14 mouse cellular contexts compared by ENCODE assay signal in genomic region chr5:34191843-34192242, GRCm38 (mm10). TPM values are rescaled to one million over a fixed set of nuclear protein-coding genes. Genes with fewer than 3 reads are reported as not detected.
A peak's percentile ranks its signal among the peaks of the same experiment; 100 is the strongest.
DNase-seq lines count a peak whose midpoint lies in the region; ATAC-seq and TF ChIP-seq lines count a peak whose summit lies in the region.
"Had no signal": no experiment of that assay in that cellular context is flagged by ENCODE, and none has a peak within 500 bp of the region (broad histone marks: within the 10 kb centered on the region; RNA-seq: fewer than 3 reads in every experiment).

No protein-coding gene starts in this region.

- H3K9me3 ChIP-seq in stomach, postnatal 0 days (ENCODE audit: control insufficient read depth, low read length) = no peaks in the 10 kb centered on the region
- H3K9me3 ChIP-seq in hindbrain, embryonic 10.5 days = no peaks in the 10 kb centered on the region
- H3K9me3 ChIP-seq: hindbrain, embryonic 12.5 days; limb, embryonic 12.5 days; midbrain, embryonic 12.5 days had no signal

- H3K9ac ChIP-seq in stomach, postnatal 0 days (ENCODE audit: low read length) = no peak overlapping the region
- H3K9ac ChIP-seq: hindbrain, embryonic 12.5 days; limb, embryonic 12.5 days; midbrain, embryonic 12.5 days had no signal

- no peak for ATAC-seq in stomach, postnatal 0 days (ENCODE audit: low FRiP score, low TSS enrichment)
- ATAC-seq: activated CD4-positive, CD25-positive, alpha-beta regulatory T cell, adult 4 months; forebrain, embryonic 16.5 days had no signal

- peaks cover 12% of the 10 kb centered on the region; the same call in 1 of the 2 replicates for H3K4me1 ChIP-seq in kidney, adult 2 months (ENCODE audit: control insufficient read depth, insufficient read depth, low read length)
- H3K4me1 ChIP-seq in stomach, postnatal 0 days (replicated peaks; ENCODE audit: control insufficient read depth, insufficient read depth) = 0 out of 2 replicates have a peak, but pooled peaks cover 2% of the 10 kb centered on the region
- peaks cover 17% of the 10 kb centered on the region for H3K4me1 ChIP-seq in hindbrain, embryonic 10.5 days (replicated peaks)

- WGBS in kidney, adult 2 months = 73% methylated on average over 4 of the region's 4 CpGs
- 78% methylated on average over 4 of the region's 4 CpGs for WGBS in stomach, postnatal 0 days
- WGBS in hindbrain, embryonic 10.5 days = 81% methylated on average over 4 of the region's 4 CpGs

- TF ChIP-seq POLR2A in kidney, adult 2 months (IDR thresholded peaks at IDR 0.05; ENCODE audit: low read depth, low read length) = no peak

- peak; percentile 48 for DNase-seq in kidney, adult 2 months
- no peak for DNase-seq in kidney, adult 11 months
- DNase-seq in thymus, postnatal 25 days = peak; percentile 37
- no peak for DNase-seq in thymus, adult 18-20 months
- DNase-seq in induced T-regulatory cell, adult 2 months (ENCODE audit: low read depth) = peak; percentile 51
- peak; percentile 48 for DNase-seq in stomach, postnatal 0 days (ENCODE audit: low spot score)
- DNase-seq in urinary bladder, postnatal 10 days (ENCODE audit: low spot score) = no peak
- DNase-seq in hindbrain, embryonic 10.5 days (ENCODE audit: low spot score) = no peak
- DNase-seq: cerebellum, postnatal 25 days had no signal

- H3K27me3 ChIP-seq in kidney, adult 2 months (replicated peaks; ENCODE audit: control insufficient read depth, insufficient read depth, low read length) = no peaks in the 10 kb centered on the region
- H3K27me3 ChIP-seq in stomach, postnatal 0 days (ENCODE audit: control insufficient read depth, insufficient read depth, low read length) = no peaks in the 10 kb centered on the region
- no peaks in the 10 kb centered on the region; the same call in 1 of the 2 replicates for H3K27me3 ChIP-seq in hindbrain, embryonic 10.5 days (ENCODE audit: insufficient read depth, poor library complexity, severe bottlenecking)
- H3K27me3 ChIP-seq: hindbrain, embryonic 12.5 days had no signal

- H3K4me2 ChIP-seq in stomach, postnatal 0 days (replicated peaks; ENCODE audit: low read depth) = no peak overlapping the region
- H3K4me2 ChIP-seq: hindbrain, embryonic 12.5 days; limb, embryonic 12.5 days; midbrain, embryonic 12.5 days had no signal

- TF ChIP-seq CTCF in kidney, adult 2 months (conservative IDR thresholded peaks at IDR 0.05; ENCODE audit: insufficient read depth, insufficient read length, low read depth, low read length) = peak; percentile 51
- peak; percentile 73 for TF ChIP-seq CTCF in stomach, postnatal 0 days (IDR thresholded peaks at IDR 0.05; ENCODE audit: low read depth)

- H3K27ac ChIP-seq in kidney, adult 2 months (ENCODE audit: insufficient read depth, low read depth, low read length) = no peak overlapping the region
- no peak overlapping the region for H3K27ac ChIP-seq in stomach, postnatal 0 days (replicated peaks)
- H3K27ac ChIP-seq in hindbrain, embryonic 10.5 days = no peak overlapping the region
- H3K27ac ChIP-seq: hindbrain, embryonic 12.5 days; limb, embryonic 12.5 days; midbrain, embryonic 12.5 days had no signal

- TF ChIP-seq EP300 in stomach, postnatal 0 days (optimal IDR thresholded peaks at IDR 0.05) = no peak

- no peaks in the 10 kb centered on the region for H3K36me3 ChIP-seq in kidney, adult 2 months (ENCODE audit: control insufficient read depth, insufficient read depth, low read length)
- H3K36me3 ChIP-seq in stomach, postnatal 0 days (ENCODE audit: control insufficient read depth, insufficient read depth, low read length) = no peaks in the 10 kb centered on the region
- H3K36me3 ChIP-seq in hindbrain, embryonic 10.5 days = no peaks in the 10 kb centered on the region
- H3K36me3 ChIP-seq: hindbrain, embryonic 12.5 days; limb, embryonic 12.5 days; midbrain, embryonic 12.5 days had no signal

- no peak overlapping the region for H3K4me3 ChIP-seq in kidney, adult 2 months (ENCODE audit: insufficient read depth, low read depth, low read length)
- no peak overlapping the region for H3K4me3 ChIP-seq in stomach, postnatal 0 days (ENCODE audit: low read depth, low read length)
- no peak overlapping the region for H3K4me3 ChIP-seq in hindbrain, embryonic 10.5 days
- H3K4me3 ChIP-seq: hindbrain, embryonic 12.5 days; limb, embryonic 12.5 days; midbrain, embryonic 12.5 days had no signal

RNA-seq across cellular contexts. Expression of gene Mxd4, which starts 4.3 kb away (rescaled TPM):
- polyA plus RNA-seq in kidney, adult 2 months (2012; rRNA removed) = 143 and 164 TPM in 2 replicates
- 20.1 and 21.2 TPM in 2 replicates for polyA plus RNA-seq in stomach, postnatal 0 days (2015; fragmentation: Nextera tagmentation; extraction: Ambion mirVana)
- polyA plus RNA-seq in hindbrain, embryonic 10.5 days (2016; fragmentation: Nextera tagmentation; extraction: Ambion mirVana) = 21.6 and 26.3 TPM in 2 replicates

RNA-seq across cellular contexts. Expression of gene Haus3, which starts 22.5 kb away (rescaled TPM):
- 0.34 and 0.64 TPM in 2 replicates for polyA plus RNA-seq in kidney, adult 2 months (2012; rRNA removed)
- polyA plus RNA-seq in stomach, postnatal 0 days (2015; fragmentation: Nextera tagmentation; extraction: Ambion mirVana) = 10.8 and 12.3 TPM in 2 replicates
- polyA plus RNA-seq in hindbrain, embryonic 10.5 days (2016; fragmentation: Nextera tagmentation; extraction: Ambion mirVana) = 35.0 and 46.0 TPM in 2 replicates

RNA-seq across cellular contexts. Expression of gene Poln, which starts 22.6 kb away (rescaled TPM):
- polyA plus RNA-seq in kidney, adult 2 months (2012; rRNA removed) = 1.3 and 1.8 TPM in 2 replicates
- 0.07 and 0.19 TPM in 2 replicates for polyA plus RNA-seq in stomach, postnatal 0 days (2015; fragmentation: Nextera tagmentation; extraction: Ambion mirVana)
- polyA plus RNA-seq in hindbrain, embryonic 10.5 days (2016; fragmentation: Nextera tagmentation; extraction: Ambion mirVana) = 0.54 and 0.56 TPM in 2 replicates

Comparison
In these comparisons a context has a peak if more than half of its experiments do, and no peak if none do; other contexts are left out.
1. DNase-seq: peak in kidney, adult 2 months (single experiment), thymus, postnatal 25 days (single experiment), induced T-regulatory cell, adult 2 months (single experiment) and stomach, postnatal 0 days (single experiment); none in kidney, adult 11 months (single experiment), thymus, adult 18-20 months (0 of 2), urinary bladder, postnatal 10 days (single experiment) and hindbrain, embryonic 10.5 days (single experiment).